Mouse (Mus musculus) megakaryocyte, embryonic 14.5 days (primary cell): ENCODE measurements around the gene Neu4.

Experiments
- FLI1 ChIP-seq: IDR thresholded peaks from 2 replicates; pipeline ENCODE4 v1.6.1; 2012; ENCODE audit warnings: low read length, inconsistent platforms, mixed read lengths
- GATA1 ChIP-seq: IDR thresholded peaks from 3 replicates; pipeline ENCODE4 v1.6.1; 2012; ENCODE audit warnings: mixed read lengths, low read length, inconsistent platforms, borderline replicate concordance

DNA sequence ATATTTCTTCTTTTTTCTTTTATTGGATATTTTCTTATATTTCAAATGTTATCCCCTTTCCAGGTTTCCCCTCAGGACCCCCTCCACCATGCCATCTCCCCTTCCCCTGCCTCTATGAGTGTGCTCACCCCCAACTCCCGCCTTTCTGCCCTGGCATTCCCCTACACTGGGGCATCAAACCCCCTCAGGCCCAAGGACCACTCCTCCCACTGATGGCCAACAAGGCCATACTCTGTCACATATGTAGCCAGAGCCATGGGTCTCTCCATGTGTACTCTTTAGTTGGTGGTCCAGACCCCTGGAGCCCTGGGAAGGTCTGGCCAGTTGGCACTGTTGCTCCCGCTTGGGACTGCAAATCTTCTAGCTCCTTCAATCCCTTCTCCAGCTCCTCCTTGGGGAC lies 37.1 kb downstream of the Neu4 start:
- no peak for TF ChIP-seq GATA1
- no peak for TF ChIP-seq FLI1
